Mouse (Mus musculus) kidney, embryonic 16.5 days (tissue): ENCODE measurements around the gene Slc35b4. TPM values are rescaled to one million over a fixed set of nuclear protein-coding genes. Genes with fewer than 3 reads are reported as not detected.
A peak's percentile ranks its signal among the peaks of the same experiment; 100 is the strongest.

Experiments used
- ATAC-seq: fragments of 200-750 bp; cut with Nextera tagmentation; 2 replicates; pipeline ENCODE4 v1.8.0; 2017; ENCODE audit warnings: moderate TSS enrichment; ENCODE audit not compliant: low FRiP score, low TSS enrichment
- H3K27ac ChIP-seq: fragments of 300-500 bp; sonication (generic); 2 replicates; pipeline ENCODE4 v1.5.1; 2014; ENCODE audit warnings: low read length
- H3K27me3 ChIP-seq: fragments of 300-500 bp; sonication (generic); 2 replicates; pipeline ENCODE4 v1.6.1; 2014; ENCODE audit warnings: low read length, control low read depth, mixed read lengths; ENCODE audit not compliant: insufficient read depth
- H3K36me3 ChIP-seq: fragments of 300-500 bp; sonication (generic); 2 replicates; pipeline ENCODE4 v1.6.1; 2014; ENCODE audit warnings: low read length, control low read depth, mixed read lengths; ENCODE audit not compliant: insufficient read depth
- H3K4me1 ChIP-seq: fragments of 300-500 bp; sonication (generic); 2 replicates; pipeline ENCODE4 v1.6.1; 2014; ENCODE audit warnings: low read length, control low read depth, mixed read lengths; ENCODE audit not compliant: insufficient read depth
- H3K4me2 ChIP-seq: fragments of 300-500 bp; sonication (generic); replicated peaks from 2 replicates; pipeline ENCODE4 v1.6.1; 2014; ENCODE audit warnings: low read depth, low read length
- H3K4me3 ChIP-seq: fragments of 300-500 bp; sonication (generic); 2 replicates; pipeline ENCODE4 v1.5.1; 2014; ENCODE audit warnings: mild to moderate bottlenecking, low read length
- H3K9ac ChIP-seq: fragments of 300-500 bp; sonication (generic); replicated peaks from 2 replicates; pipeline ENCODE4 v1.6.1; 2014; ENCODE audit warnings: low read length
- H3K9me3 ChIP-seq: fragments of 300-500 bp; sonication (generic); 2 replicates; pipeline ENCODE4 v1.6.1; 2016; ENCODE audit warnings: low read length, control low read depth
- WGBS: fragments of 180-500 bp; shearing (Covaris S2); extraction: QIAGEN DNeasy Blood & Tissue Kit; methylation state at CpG from one replicate; pipeline ENCODE4 v1.1.7; 2014; 5-methylcytosine and 5-hydroxymethylcytosine counted together
- polyA plus RNA-seq: library from polyadenylated mRNA; unstranded; fragments of >200 nt; fragmentation: Nextera tagmentation; extraction: Ambion mirVana; gene quantifications from 2 replicates; pipeline ENCODE4 v1.2.1, GENCODE M21; 2015

The Slc35b4 gene
- polyA plus RNA-seq, 1 experiment from 2014 or later: 86.0 TPM

- Histone ChIP-seq H3K27ac (peak overlapping the region; percentile 88), H3K4me1 (peaks cover 49% of the 10 kb centered on the region)
- 78% methylated on average over 14 of the region's 14 CpGs for WGBS
Observed at GRCm38 (mm10) chr6:34156841-34157748, 19.8 kb downstream of the Slc35b4 start.

DNA sequence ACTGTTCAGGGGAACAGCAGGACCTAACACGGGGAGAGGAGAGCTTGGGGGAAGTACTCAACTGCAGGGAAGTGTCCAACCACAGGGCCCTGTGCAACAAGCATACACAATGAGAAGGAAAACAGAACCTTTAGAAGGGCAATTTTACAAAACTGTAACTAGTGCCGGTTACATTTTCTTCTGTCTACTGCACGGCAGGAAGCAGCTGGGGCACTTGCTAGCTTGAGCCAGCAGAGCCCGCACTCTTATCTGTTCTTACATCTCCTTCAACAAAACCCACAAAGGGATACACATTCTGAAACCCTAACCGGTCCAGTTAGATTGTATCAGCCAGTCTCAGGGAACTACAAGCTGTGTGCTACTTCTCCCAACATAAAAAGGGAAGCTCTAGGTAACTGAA is 20.9 kb downstream of the Slc35b4 start:
- H3K4me1 ChIP-seq: peaks cover 49% of the 10 kb centered on the region
- peak; percentile 28; the same call in 1 of the 2 replicates for ATAC-seq
- H3K9ac ChIP-seq: no peak overlapping the region
- H3K4me2 ChIP-seq: no peak overlapping the region
- no peaks in the 10 kb centered on the region for H3K9me3 ChIP-seq
- H3K36me3 ChIP-seq: peaks cover 43% of the 10 kb centered on the region
- WGBS: 36% methylated on average over 5 of the region's 5 CpGs
- H3K4me3 ChIP-seq: no peak overlapping the region
- no peaks in the 10 kb centered on the region for H3K27me3 ChIP-seq
- peak overlapping the region; percentile 88 for H3K27ac ChIP-seq

More at GRCm38 (mm10) chr6:34156841-34157748, 19.8 kb downstream of the Slc35b4 start:
- ATAC-seq: no peak
- Histone ChIP-seq H3K36me3 (peaks cover 52% of the 10 kb centered on the region), H3K9me3 (no peaks in the 10 kb centered on the region), H3K9ac (no peak overlapping the region; the same call in 1 of the 2 replicates), H3K27me3 (no peaks in the 10 kb centered on the region), H3K4me2 (no peak overlapping the region), H3K4me3 (no peak overlapping the region)

GRCm38 (mm10) chr6:34155137-34155804 is 21.6 kb downstream of the Slc35b4 start:
- Histone ChIP-seq H3K36me3 (peaks cover 35% of the 10 kb centered on the region), H3K27me3 (no peaks in the 10 kb centered on the region), H3K9ac (no peak overlapping the region), H3K9me3 (no peaks in the 10 kb centered on the region), H3K27ac (peak overlapping the region; percentile 88), H3K4me1 (peaks cover 49% of the 10 kb centered on the region), H3K4me3 (no peak overlapping the region), H3K4me2 (no peak overlapping the region)
- 76% methylated on average over 15 of the region's 15 CpGs for WGBS
- ATAC-seq: no peak; the same call in 1 of the 2 replicates

GRCm38 (mm10) chr6:34154202-34154601 is 22.7 kb downstream of the Slc35b4 start:
- H3K27me3 ChIP-seq: no peaks in the 10 kb centered on the region
- ATAC-seq: peak; percentile 73
- 26% methylated on average over 3 of the region's 3 CpGs for WGBS

DNA sequence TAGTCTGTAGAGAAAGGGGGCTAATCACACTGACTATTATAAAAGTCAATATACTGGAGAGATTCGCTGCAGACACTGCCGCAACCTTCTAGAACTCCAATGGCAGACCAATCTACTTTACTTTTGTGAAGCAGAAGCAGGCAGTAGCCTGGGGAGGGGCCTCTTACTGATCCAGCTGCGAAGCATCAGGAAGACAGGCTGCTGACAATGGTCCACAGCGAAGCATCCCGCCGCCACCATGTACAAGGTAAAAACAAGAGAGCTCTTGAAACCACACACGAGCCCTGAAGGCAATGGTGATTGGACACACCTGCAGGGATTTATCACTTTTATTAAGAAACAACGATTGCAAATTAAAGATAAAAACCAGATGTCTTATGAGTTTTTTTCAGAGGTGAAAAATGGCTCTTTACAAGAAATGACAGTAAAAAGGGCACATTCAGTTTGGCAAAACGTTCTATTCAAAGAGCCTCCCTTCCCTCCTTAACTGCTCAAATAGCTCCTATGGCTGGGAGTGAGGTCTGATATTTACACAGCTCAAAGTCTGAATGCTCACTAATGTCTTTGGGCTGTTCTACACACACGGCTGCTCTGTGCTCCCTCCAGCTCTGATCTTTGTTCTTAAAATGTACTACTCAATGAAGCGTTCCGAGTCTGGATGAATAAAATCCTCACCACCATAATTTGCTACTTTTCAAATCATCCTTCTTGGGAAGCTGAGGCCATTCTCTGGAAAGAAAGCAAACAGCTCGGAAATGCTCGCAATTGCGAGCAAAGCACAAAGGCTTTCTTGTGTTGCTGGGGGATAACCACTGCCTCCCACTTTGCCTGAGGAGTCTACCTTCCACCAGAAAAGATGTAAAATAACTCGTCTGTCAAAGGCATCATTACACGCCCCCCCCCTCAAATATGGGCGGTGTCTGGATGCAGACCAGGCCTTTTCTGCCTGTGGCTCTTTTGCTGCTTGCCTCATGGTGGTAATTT is 23.6 kb downstream of the Slc35b4 start:
- peak; percentile 67; the same call in 1 of the 2 replicates for ATAC-seq

More at GRCm38 (mm10) chr6:34154202-34154601, 22.7 kb downstream of the Slc35b4 start:
- peaks cover 49% of the 10 kb centered on the region for H3K4me1 ChIP-seq
- H3K9ac ChIP-seq: no peak overlapping the region
- H3K27ac ChIP-seq: peak overlapping the region; percentile 88
- peaks cover 25% of the 10 kb centered on the region for H3K36me3 ChIP-seq
- H3K4me3 ChIP-seq: no peak overlapping the region
- H3K9me3 ChIP-seq: no peaks in the 10 kb centered on the region
- H3K4me2 ChIP-seq: no peak overlapping the region

DNA sequence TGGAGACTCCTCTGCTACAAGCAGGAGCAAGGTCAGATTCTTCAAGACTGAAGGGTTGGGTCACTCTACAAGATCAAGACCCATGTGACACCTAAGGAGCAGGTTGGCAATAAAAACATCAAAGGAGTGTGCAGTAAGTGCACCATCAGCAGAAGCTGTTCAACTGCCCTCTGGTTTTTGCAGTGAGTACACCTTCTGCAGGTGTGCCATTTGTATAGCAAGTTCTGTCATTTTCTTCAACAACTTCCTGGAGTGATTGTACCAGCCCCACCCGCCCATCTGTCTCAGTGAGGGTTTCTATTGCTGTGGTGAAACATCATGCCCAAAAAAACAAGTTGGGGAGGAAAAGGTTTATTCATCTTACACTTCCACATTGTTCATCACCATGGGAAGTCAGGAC is 27.1 kb downstream of the Slc35b4 start:
- peaks cover 35% of the 10 kb centered on the region for H3K4me1 ChIP-seq
- H3K9me3 ChIP-seq: peaks cover 7% of the 10 kb centered on the region
- H3K27me3 ChIP-seq: no peaks in the 10 kb centered on the region
- no peak overlapping the region for H3K9ac ChIP-seq
- no peak overlapping the region for H3K4me3 ChIP-seq
- 79% methylated on average over 1 of the region's 1 CpGs for WGBS
- no peak overlapping the region for H3K27ac ChIP-seq
- no peak overlapping the region for H3K4me2 ChIP-seq
- ATAC-seq: no peak
- no peaks in the 10 kb centered on the region for H3K36me3 ChIP-seq

More for the DNA sequence above, 23.6 kb downstream of the Slc35b4 start:
- H3K9me3 ChIP-seq: no peaks in the 10 kb centered on the region
- no peaks in the 10 kb centered on the region for H3K27me3 ChIP-seq
- WGBS: 48% methylated on average over 18 of the region's 18 CpGs
- no peak overlapping the region for H3K4me3 ChIP-seq
- peaks cover 16% of the 10 kb centered on the region for H3K36me3 ChIP-seq
- H3K4me1 ChIP-seq: peaks cover 49% of the 10 kb centered on the region
- peak overlapping the region; percentile 88 for H3K27ac ChIP-seq
- no peak overlapping the region for H3K9ac ChIP-seq
- H3K4me2 ChIP-seq: no peak overlapping the region

DNA sequence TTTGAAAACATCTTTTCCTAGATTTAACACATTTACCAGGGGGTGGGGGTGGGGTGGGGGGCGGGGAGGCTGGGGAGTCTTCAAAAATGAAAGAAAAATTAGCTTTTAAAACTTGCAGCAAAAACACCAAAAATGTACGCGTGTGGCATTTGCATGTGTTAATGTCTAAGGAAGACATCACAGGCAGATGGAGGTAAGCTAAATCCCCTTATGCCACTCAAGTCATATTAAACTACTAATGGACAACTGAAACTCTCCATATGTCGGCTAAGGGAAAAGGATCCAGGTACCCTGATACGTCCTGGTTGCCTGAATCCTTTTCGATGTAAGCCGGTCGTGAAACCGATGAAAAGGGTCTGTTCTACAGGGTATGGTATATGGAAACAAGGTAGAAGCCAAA is 27.8 kb downstream of the Slc35b4 start:
- Histone ChIP-seq H3K4me1 (peaks cover 27% of the 10 kb centered on the region), H3K4me3 (no peak overlapping the region), H3K36me3 (no peaks in the 10 kb centered on the region), H3K27me3 (no peaks in the 10 kb centered on the region), H3K9me3 (peaks cover 7% of the 10 kb centered on the region), H3K27ac (no peak overlapping the region), H3K9ac (no peak overlapping the region), H3K4me2 (no peak overlapping the region)
- WGBS: 78% methylated on average over 9 of the region's 9 CpGs
- ATAC-seq: no peak

GRCm38 (mm10) chr6:34148639-34149038 is 28.3 kb downstream of the Slc35b4 start:
- H3K27ac ChIP-seq: no peak overlapping the region; the same call in 1 of the 2 replicates
- H3K4me3 ChIP-seq: no peak overlapping the region
- H3K4me2 ChIP-seq: no peak overlapping the region
- no peak for ATAC-seq
- H3K4me1 ChIP-seq: peaks cover 23% of the 10 kb centered on the region
- H3K9me3 ChIP-seq: peaks cover 7% of the 10 kb centered on the region
- no peaks in the 10 kb centered on the region for H3K36me3 ChIP-seq
- H3K27me3 ChIP-seq: no peaks in the 10 kb centered on the region
- WGBS: 57% methylated on average over 7 of the region's 7 CpGs
- H3K9ac ChIP-seq: no peak overlapping the region

GRCm38 (mm10) chr6:34148021-34148420 is 28.9 kb downstream of the Slc35b4 start:
- no peaks in the 10 kb centered on the region for H3K36me3 ChIP-seq
- no peak overlapping the region for H3K27ac ChIP-seq
- no peak overlapping the region for H3K9ac ChIP-seq
- H3K4me3 ChIP-seq: no peak overlapping the region
- H3K4me1 ChIP-seq: peaks cover 17% of the 10 kb centered on the region
- H3K27me3 ChIP-seq: no peaks in the 10 kb centered on the region
- ATAC-seq: no peak
- H3K4me2 ChIP-seq: no peak overlapping the region
- H3K9me3 ChIP-seq: peaks cover 7% of the 10 kb centered on the region
- 66% methylated on average over 3 of the region's 3 CpGs for WGBS
